Mouse (Mus musculus) midbrain, embryonic 12.5 days (tissue): ENCODE data around the gene Lmna. TPM values are rescaled to one million over a fixed set of nuclear protein-coding genes. Genes with fewer than 3 reads are reported as not detected.

Experiments
- ATAC-seq: fragments of 200-750 bp; cut with Nextera tagmentation; 2 replicates; pipeline ENCODE4 v1.8.0; 2017; ENCODE audit warnings: low read depth, moderate TSS enrichment, moderate library complexity; ENCODE audit not compliant: low FRiP score
- H3K27ac ChIP-seq: fragments of 300-500 bp; sonication (generic); replicated peaks from 2 replicates; pipeline ENCODE4 v1.5.1; 2016; ENCODE audit warnings: mild to moderate bottlenecking
- H3K27me3 ChIP-seq: fragments of 300-500 bp; sonication (generic); 2 replicates; pipeline ENCODE4 v1.6.1; 2016; ENCODE audit warnings: mild to moderate bottlenecking
- H3K36me3 ChIP-seq: fragments of 300-500 bp; sonication (generic); 2 replicates; pipeline ENCODE4 v1.6.1; 2016
- H3K4me1 ChIP-seq: fragments of 300-500 bp; sonication (generic); 2 replicates; pipeline ENCODE4 v1.6.1; 2016
- H3K4me2 ChIP-seq: fragments of 300-500 bp; sonication (generic); replicated peaks from 2 replicates; pipeline ENCODE4 v1.6.1; 2016; ENCODE audit warnings: mild to moderate bottlenecking, moderate library complexity
- H3K4me3 ChIP-seq: fragments of 300-500 bp; sonication (generic); 2 replicates; pipeline ENCODE4 v1.5.1; 2016; ENCODE audit warnings: mild to moderate bottlenecking
- H3K9ac ChIP-seq: fragments of 300-500 bp; sonication (generic); replicated peaks from 2 replicates; pipeline ENCODE4 v1.6.1; 2016; ENCODE audit warnings: mild to moderate bottlenecking, moderate library complexity
- H3K9me3 ChIP-seq: fragments of 300-500 bp; sonication (generic); 2 replicates; pipeline ENCODE4 v1.6.1; 2016; ENCODE audit warnings: mild to moderate bottlenecking
- WGBS: fragments of 180-500 bp; shearing (Covaris S2); methylation state at CpG from one replicate; pipeline ENCODE4 v1.1.7; 2016; 5-methylcytosine and 5-hydroxymethylcytosine counted together
- polyA plus RNA-seq: library from polyadenylated mRNA; unstranded; fragments of >200 nt; fragmentation: Nextera tagmentation; extraction: Ambion mirVana; gene quantifications from 2 replicates; pipeline ENCODE4 v1.2.1, GENCODE M21; 2016

Lmna gene
- polyA plus RNA-seq, 1 experiment from 2014 or later, result 42.8 TPM

DNA sequence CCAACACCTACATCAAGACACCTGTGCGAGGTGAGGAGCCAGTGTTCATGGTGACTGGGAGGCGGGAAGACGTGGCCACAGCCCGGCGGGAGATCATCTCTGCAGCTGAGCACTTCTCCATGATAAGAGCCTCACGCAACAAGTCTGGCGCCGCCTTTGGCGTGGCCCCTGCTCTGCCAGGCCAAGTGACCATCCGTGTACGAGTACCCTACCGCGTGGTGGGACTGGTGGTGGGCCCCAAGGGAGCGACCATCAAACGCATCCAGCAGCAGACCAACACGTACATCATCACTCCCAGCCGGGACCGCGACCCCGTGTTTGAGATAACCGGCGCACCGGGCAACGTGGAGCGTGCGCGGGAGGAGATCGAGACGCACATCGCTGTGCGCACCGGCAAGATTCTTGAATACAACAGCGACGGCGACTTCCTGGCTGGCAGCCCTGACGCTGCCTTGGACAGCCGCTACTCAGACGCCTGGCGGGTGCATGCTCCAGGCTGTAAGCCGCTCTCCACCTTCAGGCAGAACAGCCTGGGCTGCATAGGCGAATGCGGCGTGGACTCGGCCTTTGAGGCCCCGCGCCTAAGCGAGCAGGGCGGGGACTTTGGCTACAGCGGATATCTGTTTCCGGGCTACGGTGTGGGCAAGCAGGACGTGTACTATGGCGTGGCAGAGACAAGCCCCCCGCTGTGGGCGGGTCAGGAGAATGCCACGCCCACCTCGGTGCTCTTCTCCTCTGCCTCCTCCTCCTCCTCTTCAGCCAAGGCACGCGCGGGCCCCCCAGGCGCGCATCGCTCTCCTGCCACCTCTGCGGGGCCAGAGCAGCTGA lies 26.6 kb upstream of the Lmna start:
- H3K9ac ChIP-seq, result peak overlapping the region; percentile 100
- peak overlapping the region; percentile 96 for H3K4me3 ChIP-seq
- peak overlapping the region; percentile 96 for H3K4me2 ChIP-seq
- no peaks in the 10 kb centered on the region for H3K9me3 ChIP-seq
- no peaks in the 10 kb centered on the region for H3K27me3 ChIP-seq
- WGBS, result 5% methylated on average over 64 of the region's 64 CpGs
- peaks cover 68% of the 10 kb centered on the region for H3K4me1 ChIP-seq
- peak overlapping the region; percentile 99 for H3K27ac ChIP-seq
- ATAC-seq, result no peak
- H3K36me3 ChIP-seq, result peaks cover 45% of the 10 kb centered on the region

DNA sequence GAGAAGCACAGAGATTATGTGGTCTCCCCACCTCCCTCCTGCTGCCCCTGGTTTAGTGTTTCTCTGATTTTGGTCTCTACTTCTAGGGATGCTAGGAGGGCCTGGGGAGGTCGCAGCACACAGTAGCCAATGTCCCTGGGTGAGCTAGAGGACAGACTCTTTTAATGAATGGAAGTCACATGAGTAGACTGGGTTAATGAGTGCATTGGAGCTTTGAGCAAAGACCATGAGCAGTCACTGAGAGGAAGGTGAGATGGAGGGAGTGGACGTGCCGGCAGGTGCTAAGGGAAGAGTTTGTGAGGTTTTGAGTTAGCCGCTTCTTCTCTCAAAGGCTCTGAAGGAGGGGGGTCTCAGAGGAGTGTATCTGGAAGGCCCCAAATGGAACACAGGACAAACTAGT lies 25.8 kb upstream of the Lmna start:
- Histone ChIP-seq H3K27me3 (no peaks in the 10 kb centered on the region), H3K4me3 (peak overlapping the region; percentile 96), H3K9ac (peak overlapping the region; percentile 100), H3K4me2 (peak overlapping the region; percentile 96), H3K9me3 (no peaks in the 10 kb centered on the region), H3K27ac (peak overlapping the region; percentile 99), H3K36me3 (peaks cover 41% of the 10 kb centered on the region), H3K4me1 (peaks cover 63% of the 10 kb centered on the region)
- ATAC-seq, result no peak
- WGBS, result 24% methylated on average over 4 of the region's 4 CpGs

DNA sequence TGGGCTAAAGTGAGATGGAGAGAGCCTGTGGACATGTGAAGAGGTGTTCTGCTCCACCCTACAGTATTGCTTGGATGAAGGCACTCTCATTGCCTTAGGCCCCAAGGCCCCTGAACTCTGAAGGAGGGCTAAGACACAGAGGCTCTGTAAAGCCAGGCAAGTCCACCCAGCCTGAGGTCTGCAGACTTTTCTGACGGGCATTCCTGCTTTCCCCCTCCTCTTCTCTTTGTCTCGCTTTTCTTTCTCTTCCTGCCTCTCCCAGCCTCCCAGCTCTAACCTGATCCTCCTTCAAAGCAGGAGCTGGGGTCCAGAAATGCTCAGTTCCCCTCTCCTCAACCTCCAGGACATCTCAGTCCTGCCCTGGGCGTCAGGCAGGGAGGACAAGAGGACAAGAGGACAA lies 25.2 kb upstream of the Lmna start:
- Histone ChIP-seq H3K9me3 (no peaks in the 10 kb centered on the region), H3K27ac (peak overlapping the region; percentile 99), H3K27me3 (no peaks in the 10 kb centered on the region), H3K4me2 (peak overlapping the region; percentile 96), H3K4me3 (peak overlapping the region; percentile 96), H3K9ac (peak overlapping the region; percentile 100), H3K36me3 (peaks cover 36% of the 10 kb centered on the region), H3K4me1 (peaks cover 63% of the 10 kb centered on the region)
- whole genome bisulfite sequencing, result 0% methylated on average over 3 of the region's 3 CpGs
- no peak for ATAC-seq

DNA sequence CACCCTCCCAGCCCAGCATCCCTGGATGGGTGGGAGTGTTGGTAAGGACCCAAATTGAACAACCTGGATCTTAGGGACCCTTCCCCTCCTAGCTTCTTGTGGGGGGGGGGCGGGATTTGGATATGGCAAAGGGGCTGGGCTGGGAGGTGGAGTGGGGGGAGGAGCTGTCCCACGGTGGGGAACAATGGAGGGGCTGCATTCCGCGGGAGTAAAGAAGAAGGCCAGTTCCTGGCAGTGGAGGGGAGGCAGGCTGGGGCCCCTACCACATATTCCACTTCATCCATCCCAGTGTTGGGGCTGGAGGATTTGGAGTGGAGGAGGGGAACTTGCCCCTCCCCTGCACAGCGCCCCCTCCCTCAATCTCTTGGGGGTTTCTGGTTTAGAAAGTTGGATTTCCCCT lies 23.9 kb upstream of the Lmna start:
- peak overlapping the region; percentile 96 for H3K4me2 ChIP-seq
- 0% methylated on average over 5 of the region's 5 CpGs for WGBS
- H3K4me1 ChIP-seq, result peaks cover 66% of the 10 kb centered on the region
- peak overlapping the region; percentile 96 for H3K4me3 ChIP-seq
- peak overlapping the region; percentile 99 for H3K27ac ChIP-seq
- no peaks in the 10 kb centered on the region for H3K27me3 ChIP-seq
- no peak for ATAC-seq
- H3K9ac ChIP-seq, result peak overlapping the region; percentile 100
- peaks cover 33% of the 10 kb centered on the region for H3K36me3 ChIP-seq
- no peaks in the 10 kb centered on the region for H3K9me3 ChIP-seq

DNA sequence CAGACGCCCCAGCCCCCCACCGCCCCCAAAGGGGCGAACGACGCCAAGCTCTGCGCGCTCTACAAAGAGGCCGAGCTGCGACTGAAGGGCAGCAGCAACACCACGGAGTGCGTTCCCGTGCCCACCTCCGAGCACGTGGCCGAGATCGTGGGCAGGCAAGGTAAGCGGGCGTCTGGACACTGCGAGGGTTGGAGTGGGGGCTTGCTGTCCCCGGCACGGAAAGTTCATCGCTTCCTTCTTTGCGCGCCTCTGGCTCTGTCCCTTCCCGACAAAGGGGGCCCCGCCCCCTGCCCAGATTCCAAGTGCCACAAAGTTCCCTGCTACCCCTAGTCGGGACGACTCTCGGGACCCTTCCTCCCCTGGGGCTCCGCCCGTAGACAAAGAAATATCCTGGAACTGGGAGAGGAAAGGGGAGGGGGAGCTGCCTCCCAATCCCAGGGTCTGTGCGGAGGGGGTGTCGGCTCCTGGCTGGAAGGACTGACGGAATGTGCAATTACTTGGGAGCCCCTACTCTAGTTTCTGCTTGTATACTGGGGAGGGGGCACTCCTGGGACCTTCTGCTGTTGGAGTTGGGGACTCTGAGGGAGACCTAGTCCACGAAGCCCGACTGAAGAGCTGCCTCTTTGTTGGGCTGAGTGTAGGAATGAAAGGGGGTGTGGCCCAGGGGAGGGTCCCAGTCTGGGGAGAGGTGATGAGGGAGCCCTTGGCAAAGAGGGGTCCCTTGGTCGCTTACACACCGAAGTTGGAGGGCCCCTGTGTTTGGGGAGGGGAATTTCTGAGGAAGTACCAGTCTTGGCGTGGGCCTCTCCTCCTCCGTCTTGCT lies 23.1 kb upstream of the Lmna start:
- ATAC-seq, result peak; percentile 24
- under 1% methylated on average over 40 of the region's 40 CpGs for WGBS
- Histone ChIP-seq H3K4me2 (peak overlapping the region; percentile 96), H3K9ac (peak overlapping the region; percentile 100), H3K27me3 (no peaks in the 10 kb centered on the region), H3K9me3 (no peaks in the 10 kb centered on the region), H3K4me3 (peak overlapping the region; percentile 96), H3K27ac (peak overlapping the region; percentile 99), H3K4me1 (peaks cover 65% of the 10 kb centered on the region), H3K36me3 (peaks cover 25% of the 10 kb centered on the region)

DNA sequence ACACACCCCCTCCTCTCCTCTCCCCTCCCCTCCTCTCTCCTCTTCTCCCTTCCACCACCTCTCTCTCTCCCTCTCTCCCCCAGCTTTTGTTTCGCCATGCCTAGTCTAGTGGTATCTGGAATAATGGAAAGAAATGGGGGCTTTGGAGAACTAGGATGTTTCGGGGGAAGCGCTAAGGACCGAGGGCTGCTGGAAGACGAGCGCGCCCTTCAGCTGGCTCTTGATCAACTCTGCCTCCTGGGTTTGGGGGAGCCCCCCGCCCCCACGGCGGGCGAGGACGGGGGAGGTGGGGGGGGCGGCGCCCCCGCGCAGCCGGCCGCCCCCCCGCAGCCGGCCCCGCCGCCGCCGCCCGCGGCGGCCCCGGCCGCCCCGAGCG lies 22.5 kb upstream of the Lmna start, which contains the start of gene Mex3a:
TSS of gene Mex3a (plus strand) at position 97 of the 376 bp plus-strand sequence.
- WGBS, result 0% methylated on average over 13 of the region's 31 CpGs
- peak within 1 kb of the TSS; percentile 96 for H3K4me2 ChIP-seq
- no peaks in the 10 kb centered on the region for H3K9me3 ChIP-seq
- H3K4me1 ChIP-seq, result peaks cover 65% of the 10 kb centered on the region
- H3K27ac ChIP-seq, result peak within 1 kb of the TSS; percentile 99
- no peaks in the 10 kb centered on the region for H3K27me3 ChIP-seq
- no peak for ATAC-seq
- H3K9ac ChIP-seq, result peak within 1 kb of the TSS; percentile 100
- peak within 1 kb of the TSS; percentile 96 for H3K4me3 ChIP-seq
- peaks cover 19% of the 10 kb centered on the region for H3K36me3 ChIP-seq

DNA sequence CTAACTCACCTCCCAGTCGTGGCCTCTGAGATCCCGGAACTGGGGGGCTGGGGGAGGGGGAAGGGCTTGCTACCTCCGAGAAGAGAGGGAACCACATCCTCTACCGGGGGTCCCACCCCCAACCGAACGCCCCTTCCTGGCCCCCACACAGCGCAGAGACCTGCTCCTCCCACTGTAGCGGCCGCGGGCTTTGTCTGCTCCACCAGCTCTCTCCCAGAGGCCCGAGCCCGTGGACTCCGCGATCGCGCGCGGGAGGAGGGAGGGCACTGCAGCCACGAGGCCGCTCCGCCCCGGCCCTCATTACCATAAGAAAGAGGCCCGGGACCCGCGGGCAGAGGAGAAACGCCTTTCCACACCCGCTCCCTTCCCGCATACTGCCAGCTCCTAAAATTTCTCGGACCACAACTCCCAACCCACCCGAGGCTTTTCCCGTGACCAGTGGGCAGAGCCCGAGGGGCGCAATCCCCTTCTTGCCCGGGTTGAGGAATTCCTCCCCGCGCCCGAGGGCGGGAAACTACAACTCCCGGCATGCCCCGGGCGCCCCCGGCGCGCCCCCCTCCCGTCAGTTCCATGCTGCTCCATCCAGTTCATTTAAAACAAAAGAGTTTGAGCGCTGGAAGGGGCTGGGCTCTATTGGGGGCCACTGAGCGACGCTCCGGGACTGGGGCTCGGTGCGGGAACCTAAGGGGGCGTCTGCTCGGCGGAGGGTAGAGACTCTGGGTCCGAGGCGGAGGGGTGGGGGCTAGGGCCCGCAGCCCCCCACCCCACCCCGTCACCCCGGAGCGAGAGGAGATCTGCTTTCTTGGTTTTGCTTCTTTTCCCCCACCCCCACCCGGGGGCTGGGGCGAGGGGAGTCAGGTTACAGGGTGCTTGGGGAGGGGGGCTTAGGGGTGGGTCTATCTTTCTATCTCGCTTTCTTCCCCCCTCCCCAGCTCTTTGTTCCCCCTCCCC lies 21.9 kb upstream of the Lmna start:
- Histone ChIP-seq H3K4me3 (peak overlapping the region; percentile 96), H3K4me2 (peak overlapping the region; percentile 95), H3K36me3 (peaks cover 12% of the 10 kb centered on the region), H3K9ac (peak overlapping the region; percentile 100), H3K4me1 (peaks cover 63% of the 10 kb centered on the region), H3K27me3 (no peaks in the 10 kb centered on the region), H3K9me3 (no peaks in the 10 kb centered on the region), H3K27ac (peak overlapping the region; percentile 99)
- ATAC-seq, result peak; percentile 85
- WGBS, result 1% methylated on average over 46 of the region's 63 CpGs

DNA sequence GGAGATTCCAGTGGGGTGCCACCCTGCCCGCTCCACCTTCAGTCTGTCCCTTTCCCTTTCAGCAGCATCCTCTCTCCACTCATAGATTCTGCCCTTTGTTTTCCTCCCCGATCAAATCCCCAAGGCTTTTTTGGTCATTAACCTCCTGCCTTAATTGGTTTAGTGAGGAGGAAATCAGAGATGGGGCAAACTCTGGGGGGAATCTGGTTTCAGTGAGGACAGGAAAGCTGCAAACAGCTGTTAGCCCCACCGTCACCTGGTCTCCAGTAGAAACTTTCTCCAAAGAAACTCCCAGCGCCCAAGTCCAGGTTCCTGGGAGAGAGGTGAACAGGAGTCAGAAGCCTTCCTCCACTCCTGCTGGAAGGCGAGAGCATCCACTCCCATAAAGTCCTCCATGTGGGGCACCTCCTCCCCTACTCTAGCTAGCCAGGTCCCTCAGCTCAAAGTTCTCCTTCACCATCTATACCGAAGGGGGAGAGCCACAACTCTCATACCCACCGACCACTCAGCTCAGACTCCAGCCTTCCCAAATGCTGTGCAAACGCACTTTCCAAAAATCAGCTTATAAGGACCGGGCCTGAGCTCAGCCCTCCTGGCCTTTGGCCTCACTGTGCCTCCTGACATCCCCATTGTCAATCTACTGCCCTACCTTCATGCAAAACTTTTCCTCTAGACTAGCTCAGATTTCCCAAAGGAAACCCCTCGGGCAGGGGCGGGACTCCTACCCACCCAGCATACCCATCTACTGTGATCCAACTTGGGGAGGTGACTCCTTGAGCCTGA lies 20.5 kb upstream of the Lmna start:
- H3K4me2 ChIP-seq, result peak overlapping the region; percentile 95
- H3K4me3 ChIP-seq, result peak overlapping the region; percentile 96
- WGBS, result 4% methylated on average over 11 of the region's 11 CpGs
- H3K4me1 ChIP-seq, result peaks cover 60% of the 10 kb centered on the region
- peak overlapping the region; percentile 100 for H3K9ac ChIP-seq
- ATAC-seq, result no peak
- H3K36me3 ChIP-seq, result peaks cover 1% of the 10 kb centered on the region
- peak overlapping the region; percentile 99 for H3K27ac ChIP-seq
- H3K27me3 ChIP-seq, result no peaks in the 10 kb centered on the region
- no peaks in the 10 kb centered on the region for H3K9me3 ChIP-seq

DNA sequence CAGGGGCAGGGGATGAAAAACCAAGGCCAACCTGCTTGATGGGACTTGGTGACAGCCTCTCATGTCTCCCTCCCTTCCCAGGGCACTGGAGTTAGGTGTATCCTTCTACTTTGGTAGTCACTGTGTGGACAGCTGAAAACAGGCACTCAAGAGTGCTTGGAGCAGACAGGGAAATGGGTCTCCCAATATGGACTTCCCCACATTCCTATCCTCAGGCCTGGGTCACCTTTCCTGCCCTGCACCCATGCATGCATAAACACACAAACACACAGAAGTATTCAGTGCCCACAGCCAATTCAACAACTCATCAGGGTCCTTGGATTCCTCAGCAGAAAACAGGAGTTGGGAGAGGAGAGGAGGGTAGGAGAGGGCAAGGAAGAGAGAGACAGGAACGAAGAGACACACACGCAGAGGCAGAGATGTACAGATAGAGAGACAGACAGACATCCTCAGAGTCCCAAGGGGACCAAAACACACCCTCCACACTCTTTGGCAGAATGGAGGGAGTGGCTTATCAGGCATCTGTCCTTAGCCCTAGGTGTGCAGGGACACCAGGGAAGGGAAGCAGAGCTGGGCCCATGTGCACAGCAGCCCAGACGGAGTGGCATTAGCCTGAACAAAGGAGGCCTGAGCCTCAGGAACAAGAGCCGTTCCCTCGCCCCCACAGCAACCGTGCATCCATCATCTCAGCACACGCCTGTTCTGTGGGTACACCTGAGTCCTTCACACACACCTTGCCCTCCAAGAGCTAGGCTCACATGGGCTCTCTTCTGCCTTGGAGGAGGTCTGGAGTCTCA lies 19.6 kb upstream of the Lmna start:
- 27% methylated on average over 7 of the region's 7 CpGs for WGBS
- Histone ChIP-seq H3K27ac (peak overlapping the region; percentile 99), H3K9ac (peak overlapping the region; percentile 100), H3K9me3 (no peaks in the 10 kb centered on the region), H3K4me2 (peak overlapping the region; percentile 95), H3K27me3 (no peaks in the 10 kb centered on the region), H3K36me3 (peaks cover 10% of the 10 kb centered on the region), H3K4me1 (peaks cover 51% of the 10 kb centered on the region), H3K4me3 (peak overlapping the region; percentile 96)
- ATAC-seq, result no peak

DNA sequence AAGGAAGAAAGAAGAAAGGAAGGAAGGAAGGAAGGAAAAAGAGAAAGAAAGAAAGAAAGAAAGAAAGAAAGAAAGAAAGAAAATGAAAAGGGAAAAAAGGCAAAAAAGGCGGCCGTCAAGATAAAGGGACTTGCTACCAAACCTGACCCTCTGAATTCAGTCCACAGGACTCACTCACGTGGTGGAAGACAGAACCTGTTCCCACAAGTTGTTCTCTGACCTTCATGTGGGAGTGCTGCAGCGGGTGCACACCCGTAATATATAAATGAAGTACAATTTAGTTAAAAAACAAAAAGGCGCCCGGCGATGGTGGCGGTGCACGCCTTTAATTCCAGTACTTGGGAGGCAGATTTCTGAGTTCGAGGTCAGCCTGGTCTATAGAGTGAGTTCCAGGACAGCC lies 18.9 kb upstream of the Lmna start:
- Histone ChIP-seq H3K27ac (no peak overlapping the region), H3K4me2 (peak overlapping the region; percentile 95), H3K4me3 (peak overlapping the region; percentile 96; the same call in 1 of the 2 replicates), H3K36me3 (peaks cover 18% of the 10 kb centered on the region), H3K4me1 (peaks cover 47% of the 10 kb centered on the region), H3K27me3 (no peaks in the 10 kb centered on the region), H3K9me3 (no peaks in the 10 kb centered on the region), H3K9ac (no peak overlapping the region)
- WGBS, result 91% methylated on average over 11 of the region's 11 CpGs
- ATAC-seq, result no peak
